Mouse (Mus musculus): ENCODE data around the gene Dhfr.

DNA sequence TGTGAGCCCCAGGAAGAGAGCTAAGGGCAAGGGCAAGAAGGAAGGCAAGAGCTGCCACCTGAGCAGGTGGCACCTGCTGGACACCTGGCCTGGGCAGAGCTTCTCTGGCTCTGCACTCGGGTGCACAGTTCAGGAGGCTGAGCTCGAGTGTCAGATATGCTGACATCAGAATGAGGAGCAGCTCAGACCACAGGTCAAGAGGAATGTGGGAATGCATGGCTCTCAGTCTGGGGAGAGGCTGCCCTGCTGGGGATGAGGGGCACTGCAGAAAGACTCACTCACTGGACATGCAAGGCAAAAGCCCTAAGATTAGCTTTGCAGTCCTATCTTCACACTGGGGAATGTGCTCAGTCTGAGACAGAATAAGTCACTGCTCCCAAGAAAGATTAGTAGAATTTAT, 47.5 kb downstream of the Dhfr start:
- TF ChIP-seq CTCF (IDR thresholded peaks at IDR 0.05; ENCODE audit: low read depth, low read length) (no peak), POLR2A (IDR thresholded peaks at IDR 0.05; ENCODE audit: extremely low read depth, insufficient read depth, low read length) (no peak)
